Mouse (Mus musculus): ENCODE measurements around the gene Polr3b. TPM values are rescaled to one million over a fixed set of nuclear protein-coding genes. Genes with fewer than 3 reads are reported as not detected.

Gene Polr3b
- polyA plus RNA-seq, 1 experiment from 2014 or later: 15.8 TPM

- no peaks in the 10 kb centered on the region for H3K27me3 ChIP-seq (ENCODE audit: insufficient read depth, poor library complexity, severe bottlenecking)
- peaks cover 28% of the 10 kb centered on the region for H3K4me1 ChIP-seq
- no peak overlapping the region for H3K4me3 ChIP-seq
- peak overlapping the region; percentile 77 for H3K27ac ChIP-seq
- H3K9me3 ChIP-seq: no peaks in the 10 kb centered on the region
- 41% methylated on average over 4 of the region's 4 CpGs for WGBS
- no peak for DNase-seq (ENCODE audit: low spot score)
- H3K36me3 ChIP-seq: peaks cover 7% of the 10 kb centered on the region; the same call in 1 of the 2 replicates
Observed at GRCm38 (mm10) chr10:84686705-84687104, 64.6 kb downstream of the Polr3b start.

DNA sequence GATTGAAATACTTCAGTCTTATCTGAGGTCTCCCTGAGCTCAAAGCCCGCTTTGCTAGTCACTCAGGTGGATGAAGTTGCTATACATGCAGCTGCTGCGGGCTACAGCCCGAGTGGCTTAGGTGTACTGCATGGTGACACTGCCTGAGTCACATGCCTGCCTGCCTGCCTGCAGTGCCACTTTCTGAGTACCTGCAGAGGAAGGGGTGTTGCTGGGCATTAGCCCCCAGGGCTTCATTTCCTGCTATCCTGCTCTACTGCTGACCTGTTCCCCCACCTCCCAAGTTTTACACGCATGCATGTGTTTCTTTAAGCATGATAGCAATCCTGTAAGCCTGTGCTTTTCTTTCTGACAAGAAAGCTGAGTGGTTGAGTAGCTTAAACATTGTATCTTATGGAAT is 65.6 kb downstream of the Polr3b start:
- no peaks in the 10 kb centered on the region for H3K27me3 ChIP-seq (ENCODE audit: insufficient read depth, poor library complexity, severe bottlenecking)
- 88% methylated on average over 4 of the region's 4 CpGs for WGBS
- H3K4me3 ChIP-seq: no peak overlapping the region
- peaks cover 31% of the 10 kb centered on the region for H3K4me1 ChIP-seq
- H3K9me3 ChIP-seq: no peaks in the 10 kb centered on the region
- H3K36me3 ChIP-seq: peaks cover 7% of the 10 kb centered on the region; the same call in 1 of the 2 replicates
- peak overlapping the region; percentile 73 for H3K27ac ChIP-seq
- no peak for DNase-seq (ENCODE audit: low spot score)

DNA sequence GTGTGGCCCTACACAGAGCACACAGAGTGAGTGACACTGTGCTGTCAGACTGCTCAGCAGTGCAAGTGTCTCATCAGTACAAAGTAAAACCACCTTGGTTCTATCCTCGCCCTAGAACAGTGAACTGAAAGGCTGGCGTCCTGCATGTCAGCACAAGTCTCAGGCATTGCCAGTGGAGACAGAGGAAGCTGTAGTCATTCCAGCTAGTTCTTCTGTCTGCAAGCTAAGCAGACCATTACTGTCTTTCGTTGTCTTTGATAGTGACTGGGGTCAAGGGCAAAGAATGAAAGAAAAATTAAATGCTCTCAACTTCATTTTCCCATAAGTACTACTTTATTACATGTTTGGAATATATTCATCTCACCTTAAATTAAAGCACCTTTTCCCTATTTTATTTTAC is 67.8 kb downstream of the Polr3b start:
- no peak overlapping the region for H3K27ac ChIP-seq
- DNase-seq (ENCODE audit: low spot score): no peak
- H3K36me3 ChIP-seq: peaks cover 5% of the 10 kb centered on the region; the same call in 1 of the 2 replicates
- H3K4me1 ChIP-seq: peaks cover 31% of the 10 kb centered on the region
- 75% methylated on average over 3 of the region's 3 CpGs for WGBS
- H3K27me3 ChIP-seq (ENCODE audit: insufficient read depth, poor library complexity, severe bottlenecking): no peaks in the 10 kb centered on the region
- H3K4me3 ChIP-seq: no peak overlapping the region
- no peaks in the 10 kb centered on the region for H3K9me3 ChIP-seq

DNA sequence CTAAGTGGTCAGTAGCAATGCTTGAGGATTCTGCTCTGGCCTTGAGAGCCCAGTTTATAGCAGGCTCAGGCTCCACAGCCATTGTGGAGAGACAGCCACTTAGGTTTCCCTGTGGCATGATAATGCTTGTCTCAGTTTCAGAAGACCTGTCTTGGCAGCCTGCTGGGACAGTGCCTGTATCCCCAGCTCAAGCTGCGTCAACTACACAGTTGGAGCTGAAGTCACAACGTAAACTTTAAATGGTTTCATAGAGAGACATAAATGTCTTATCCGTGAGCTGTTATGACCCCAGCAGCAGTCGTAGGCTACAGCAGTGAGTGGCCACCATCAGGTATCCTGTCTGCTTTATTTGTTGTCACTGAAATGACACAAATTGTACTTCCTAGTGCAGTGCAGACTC is 68.7 kb downstream of the Polr3b start:
- 86% methylated on average over 4 of the region's 4 CpGs for WGBS
- no peaks in the 10 kb centered on the region for H3K9me3 ChIP-seq
- H3K4me3 ChIP-seq: no peak overlapping the region
- H3K36me3 ChIP-seq: peaks cover 5% of the 10 kb centered on the region; the same call in 1 of the 2 replicates
- peaks cover 22% of the 10 kb centered on the region for H3K4me1 ChIP-seq
- DNase-seq (ENCODE audit: low spot score): no peak
- peak overlapping the region; percentile 23; the same call in 1 of the 2 replicates for H3K27ac ChIP-seq
- H3K27me3 ChIP-seq (ENCODE audit: insufficient read depth, poor library complexity, severe bottlenecking): no peaks in the 10 kb centered on the region

GRCm38 (mm10) chr10:84691692-84692091 is 69.6 kb downstream of the Polr3b start:
- H3K27me3 ChIP-seq (ENCODE audit: insufficient read depth, poor library complexity, severe bottlenecking): no peaks in the 10 kb centered on the region
- peaks cover 13% of the 10 kb centered on the region; the same call in 1 of the 2 replicates for H3K36me3 ChIP-seq
- DNase-seq (ENCODE audit: low spot score): no peak
- WGBS: 62% methylated on average over 3 of the region's 3 CpGs
- no peak overlapping the region for H3K27ac ChIP-seq
- H3K4me1 ChIP-seq: peaks cover 13% of the 10 kb centered on the region; the same call in 1 of the 2 replicates
- H3K9me3 ChIP-seq: no peaks in the 10 kb centered on the region
- no peak overlapping the region for H3K4me3 ChIP-seq

GRCm38 (mm10) chr10:84693841-84694638 is 71.9 kb downstream of the Polr3b start:
- DNase-seq (ENCODE audit: low spot score): no peak
- H3K27ac ChIP-seq: no peak overlapping the region
- H3K27me3 ChIP-seq (ENCODE audit: insufficient read depth, poor library complexity, severe bottlenecking): no peaks in the 10 kb centered on the region
- WGBS: 84% methylated on average over 8 of the region's 8 CpGs
- peaks cover 33% of the 10 kb centered on the region; the same call in 1 of the 2 replicates for H3K36me3 ChIP-seq
- H3K4me1 ChIP-seq: 0 out of 2 replicates have a peak, but pooled peaks cover 2% of the 10 kb centered on the region
- H3K9me3 ChIP-seq: no peaks in the 10 kb centered on the region
- H3K4me3 ChIP-seq: no peak overlapping the region

DNA sequence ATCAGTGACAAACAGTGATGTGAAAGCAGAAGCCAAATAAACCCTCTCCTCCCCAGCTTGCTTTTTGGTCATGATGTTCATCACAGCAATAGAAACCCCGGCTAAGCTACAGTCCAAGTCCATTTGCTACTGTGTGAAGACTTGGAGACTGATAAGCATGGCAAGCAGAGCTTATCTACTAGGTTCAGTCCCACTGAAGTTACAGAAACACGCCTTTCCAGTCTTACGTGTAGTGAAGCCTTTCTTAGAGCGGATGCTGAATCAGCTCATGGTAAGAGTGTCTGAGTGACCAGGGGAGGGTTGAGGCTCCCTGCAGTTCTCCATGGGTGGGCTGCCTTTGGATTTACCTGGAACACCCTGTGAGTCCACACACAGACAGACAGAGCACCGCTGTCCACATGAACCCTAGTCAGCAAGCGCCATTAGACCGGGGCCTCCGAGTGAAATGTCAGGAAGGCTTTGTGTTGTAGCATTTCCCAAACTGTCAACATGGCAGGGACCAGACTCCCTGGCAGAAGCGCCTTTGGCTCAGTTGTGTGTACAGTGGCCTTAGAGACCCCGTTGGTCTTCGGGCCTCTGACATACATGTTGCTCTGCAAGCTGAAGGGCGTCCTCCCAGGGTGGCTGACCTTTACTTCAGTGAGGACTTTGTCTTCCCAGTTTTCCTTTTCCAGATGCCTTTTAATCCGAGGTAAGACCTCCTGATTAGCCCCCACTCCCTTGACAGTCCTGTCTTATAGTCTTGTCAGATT is 78.3 kb downstream of the Polr3b start:
- Histone ChIP-seq H3K4me3 (no peak overlapping the region), H3K27me3 (ENCODE audit: insufficient read depth, poor library complexity, severe bottlenecking) (no peaks in the 10 kb centered on the region), H3K27ac (peak overlapping the region; percentile 70), H3K4me1 (peaks cover 10% of the 10 kb centered on the region), H3K9me3 (no peaks in the 10 kb centered on the region), H3K36me3 (peaks cover 67% of the 10 kb centered on the region)
- WGBS: 84% methylated on average over 13 of the region's 13 CpGs
- peak; percentile 80 for DNase-seq (ENCODE audit: low spot score)

- H3K4me1 ChIP-seq: peaks cover 15% of the 10 kb centered on the region
- no peak overlapping the region for H3K4me3 ChIP-seq
- no peaks in the 10 kb centered on the region for H3K27me3 ChIP-seq (ENCODE audit: insufficient read depth, poor library complexity, severe bottlenecking)
- H3K36me3 ChIP-seq: peaks cover 64% of the 10 kb centered on the region
- H3K27ac ChIP-seq: peak overlapping the region; percentile 70; the same call in 1 of the 2 replicates
- WGBS: 56% methylated on average over 8 of the region's 8 CpGs
- peak; percentile 89 for DNase-seq (ENCODE audit: low spot score)
- H3K9me3 ChIP-seq: no peaks in the 10 kb centered on the region
Observed at GRCm38 (mm10) chr10:84701110-84701509, 79.0 kb downstream of the Polr3b start.

DNA sequence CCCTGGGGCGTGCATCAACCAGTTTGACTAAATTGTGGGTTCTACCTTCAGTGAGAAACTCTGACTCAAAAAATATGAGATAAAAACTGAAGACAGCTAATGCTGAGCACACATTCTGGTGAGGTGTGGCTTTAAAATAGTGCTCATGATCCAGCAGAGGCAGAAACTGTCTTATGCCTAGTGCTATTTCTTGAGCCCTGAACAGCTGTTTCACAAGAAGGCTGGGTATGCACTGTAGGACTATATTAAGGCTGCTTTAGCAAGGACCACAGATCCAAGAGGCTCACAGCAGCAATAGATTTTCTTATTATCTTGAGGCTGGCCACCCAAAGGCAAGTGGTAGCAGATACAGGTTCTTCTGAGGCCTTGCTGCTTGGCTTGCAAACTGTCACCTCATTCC is 80.0 kb downstream of the Polr3b start:
- WGBS: 97% methylated on average over 1 of the region's 1 CpGs
- Histone ChIP-seq H3K27ac (no peak overlapping the region), H3K4me1 (peaks cover 23% of the 10 kb centered on the region), H3K27me3 (ENCODE audit: insufficient read depth, poor library complexity, severe bottlenecking) (no peaks in the 10 kb centered on the region), H3K4me3 (no peak overlapping the region), H3K36me3 (peaks cover 55% of the 10 kb centered on the region), H3K9me3 (no peaks in the 10 kb centered on the region)
- DNase-seq (ENCODE audit: low spot score): no peak

DNA sequence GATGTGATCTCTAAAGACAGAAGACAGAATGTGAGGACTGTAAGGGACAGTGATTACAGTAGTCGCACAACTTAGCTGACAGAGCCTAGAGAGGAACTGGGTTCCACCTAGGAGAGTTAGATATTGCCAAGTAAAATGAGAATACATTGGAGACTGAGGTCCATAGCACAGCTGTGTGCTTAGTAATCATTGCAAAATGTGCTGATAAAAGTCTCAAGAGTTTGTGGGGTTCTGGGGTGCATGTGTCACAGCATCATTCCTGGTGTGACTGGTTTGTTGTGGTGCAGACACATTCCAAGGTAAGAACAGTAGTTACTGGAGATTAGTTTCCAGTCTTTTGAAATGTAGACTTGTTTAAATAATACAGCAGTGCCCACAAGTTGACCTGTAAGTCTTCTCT is 82.5 kb downstream of the Polr3b start:
- no peaks in the 10 kb centered on the region for H3K27me3 ChIP-seq (ENCODE audit: insufficient read depth, poor library complexity, severe bottlenecking)
- peaks cover 31% of the 10 kb centered on the region for H3K4me1 ChIP-seq
- H3K9me3 ChIP-seq: no peaks in the 10 kb centered on the region
- DNase-seq (ENCODE audit: low spot score): no peak
- 91% methylated on average over 1 of the region's 1 CpGs for WGBS
- peaks cover 36% of the 10 kb centered on the region for H3K36me3 ChIP-seq
- H3K4me3 ChIP-seq: no peak overlapping the region
- H3K27ac ChIP-seq: no peak overlapping the region

- H3K9me3 ChIP-seq: no peaks in the 10 kb centered on the region
- H3K36me3 ChIP-seq: peaks cover 30% of the 10 kb centered on the region
- WGBS: 85% methylated on average over 7 of the region's 7 CpGs
- no peaks in the 10 kb centered on the region for H3K27me3 ChIP-seq (ENCODE audit: insufficient read depth, poor library complexity, severe bottlenecking)
- peaks cover 28% of the 10 kb centered on the region for H3K4me1 ChIP-seq
- H3K27ac ChIP-seq: peak overlapping the region; percentile 22; the same call in 1 of the 2 replicates
- no peak overlapping the region for H3K4me3 ChIP-seq
- no peak for DNase-seq (ENCODE audit: low spot score)
Observed at GRCm38 (mm10) chr10:84705234-84705633, 83.1 kb downstream of the Polr3b start.

DNA sequence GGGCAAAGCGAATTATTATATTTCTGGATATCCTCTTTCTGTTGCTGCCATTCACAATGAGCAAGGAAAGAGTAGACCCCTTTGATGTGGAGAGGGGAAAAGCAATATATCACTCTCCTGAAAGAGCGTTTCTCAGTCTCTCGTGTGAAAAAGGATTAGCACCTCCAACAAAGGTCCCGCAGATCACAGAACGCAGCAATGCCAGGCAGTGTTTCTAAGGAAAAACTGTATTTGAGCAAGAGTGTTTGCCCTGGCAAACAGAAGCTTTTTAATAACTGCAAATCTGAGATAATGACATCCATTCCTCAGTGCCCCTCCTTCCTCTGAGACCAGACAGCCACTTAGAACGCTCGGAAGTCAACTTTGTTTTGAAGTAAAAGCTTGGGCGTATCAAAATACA is 84.5 kb downstream of the Polr3b start:
- Histone ChIP-seq H3K4me3 (no peak overlapping the region), H3K27me3 (ENCODE audit: insufficient read depth, poor library complexity, severe bottlenecking) (no peaks in the 10 kb centered on the region), H3K27ac (peak overlapping the region; percentile 59), H3K4me1 (peaks cover 24% of the 10 kb centered on the region), H3K36me3 (peaks cover 18% of the 10 kb centered on the region), H3K9me3 (no peaks in the 10 kb centered on the region)
- DNase-seq (ENCODE audit: low spot score): no peak
- 63% methylated on average over 8 of the region's 8 CpGs for WGBS

- 35% methylated on average over 6 of the region's 6 CpGs for WGBS
- DNase-seq (ENCODE audit: low spot score): peak; percentile 83
Observed at GRCm38 (mm10) chr10:84707226-84707625, 85.1 kb downstream of the Polr3b start.

More at GRCm38 (mm10) chr10:84707226-84707625, 85.1 kb downstream of the Polr3b start:
- H3K9me3 ChIP-seq: no peaks in the 10 kb centered on the region
- no peak overlapping the region for H3K4me3 ChIP-seq
- H3K36me3 ChIP-seq: peaks cover 12% of the 10 kb centered on the region; the same call in 1 of the 2 replicates
- H3K27ac ChIP-seq: peak overlapping the region; percentile 59
- H3K4me1 ChIP-seq: peaks cover 30% of the 10 kb centered on the region
- H3K27me3 ChIP-seq (ENCODE audit: insufficient read depth, poor library complexity, severe bottlenecking): no peaks in the 10 kb centered on the region

Measured in heart, embryonic 10.5 days (tissue).